Mouse (Mus musculus): ENCODE results near the gene Tex48. TPM values are rescaled to one million over a fixed set of nuclear protein-coding genes. Genes with fewer than 3 reads are reported as not detected.

Tex48 gene
- polyA plus RNA-seq, 1 experiment from 2014 or later = not detected

GRCm38 (mm10) chr4:63625563-63626080 is 3.4 kb upstream of the Tex48 start:
- Histone ChIP-seq H3K27me3 (ENCODE audit: insufficient read depth, poor library complexity, severe bottlenecking) (no peaks in the 10 kb centered on the region), H3K27ac (no peak overlapping the region), H3K4me1 (no peaks in the 10 kb centered on the region), H3K9me3 (no peaks in the 10 kb centered on the region), H3K4me3 (no peak overlapping the region), H3K36me3 (no peaks in the 10 kb centered on the region)
- DNase-seq (ENCODE audit: low spot score) = no peak
- 44% methylated on average over 3 of the region's 3 CpGs for WGBS

GRCm38 (mm10) chr4:63621861-63622260 is 367 bp downstream of the Tex48 start:
- DNase-seq (ENCODE audit: low spot score) = no peak
- 70% methylated on average over 2 of the region's 2 CpGs for WGBS

GRCm38 (mm10) chr4:63608391-63608790 is 13.8 kb downstream of the Tex48 start:
- H3K27me3 ChIP-seq (ENCODE audit: insufficient read depth, poor library complexity, severe bottlenecking) = no peaks in the 10 kb centered on the region
- H3K36me3 ChIP-seq = no peaks in the 10 kb centered on the region
- 74% methylated on average over 7 of the region's 7 CpGs for WGBS
- peaks cover 11% of the 10 kb centered on the region; the same call in 1 of the 2 replicates for H3K4me1 ChIP-seq
- H3K27ac ChIP-seq = no peak overlapping the region
- H3K9me3 ChIP-seq = no peaks in the 10 kb centered on the region
- no peak overlapping the region for H3K4me3 ChIP-seq
- DNase-seq (ENCODE audit: low spot score) = no peak

More at GRCm38 (mm10) chr4:63621861-63622260, 367 bp downstream of the Tex48 start:
- H3K27ac ChIP-seq = no peak overlapping the region
- no peak overlapping the region for H3K4me3 ChIP-seq
- no peaks in the 10 kb centered on the region for H3K4me1 ChIP-seq
- H3K27me3 ChIP-seq (ENCODE audit: insufficient read depth, poor library complexity, severe bottlenecking) = no peaks in the 10 kb centered on the region
- H3K9me3 ChIP-seq = no peaks in the 10 kb centered on the region
- no peaks in the 10 kb centered on the region for H3K36me3 ChIP-seq

- H3K36me3 ChIP-seq = no peaks in the 10 kb centered on the region
- no peaks in the 10 kb centered on the region for H3K27me3 ChIP-seq (ENCODE audit: insufficient read depth, poor library complexity, severe bottlenecking)
- no peak for DNase-seq (ENCODE audit: low spot score)
- no peak overlapping the region for H3K4me3 ChIP-seq
- peaks cover 11% of the 10 kb centered on the region; the same call in 1 of the 2 replicates for H3K4me1 ChIP-seq
- peak overlapping the region; percentile 11; the same call in 1 of the 2 replicates for H3K27ac ChIP-seq
- WGBS = 71% methylated on average over 1 of the region's 1 CpGs
- no peaks in the 10 kb centered on the region for H3K9me3 ChIP-seq
Measured at GRCm38 (mm10) chr4:63605968-63606367, 16.3 kb downstream of the Tex48 start.

GRCm38 (mm10) chr4:63605545-63605944 is 16.7 kb downstream of the Tex48 start:
- H3K4me3 ChIP-seq = no peak overlapping the region
- 54% methylated on average over 3 of the region's 3 CpGs for WGBS
- peak overlapping the region; percentile 11 for H3K27ac ChIP-seq
- H3K27me3 ChIP-seq (ENCODE audit: insufficient read depth, poor library complexity, severe bottlenecking) = no peaks in the 10 kb centered on the region
- H3K4me1 ChIP-seq = peaks cover 11% of the 10 kb centered on the region; the same call in 1 of the 2 replicates
- no peaks in the 10 kb centered on the region for H3K36me3 ChIP-seq
- DNase-seq (ENCODE audit: low spot score) = no peak
- no peaks in the 10 kb centered on the region for H3K9me3 ChIP-seq

GRCm38 (mm10) chr4:63604945-63605344 is 17.3 kb downstream of the Tex48 start, which contains the start of gene Gm11213:
Gene Gm11213 (minus strand): TSS chr4:63605261.
- no peaks in the 10 kb centered on the region for H3K36me3 ChIP-seq
- H3K4me1 ChIP-seq = peaks cover 11% of the 10 kb centered on the region; the same call in 1 of the 2 replicates
- 71% methylated on average over 3 of the region's 3 CpGs for WGBS
- no peak within 1 kb of the TSS for H3K4me3 ChIP-seq
- H3K27ac ChIP-seq = peak within 1 kb of the TSS; percentile 11
- H3K9me3 ChIP-seq = no peaks in the 10 kb centered on the region
- H3K27me3 ChIP-seq (ENCODE audit: insufficient read depth, poor library complexity, severe bottlenecking) = no peaks in the 10 kb centered on the region
- no peak for DNase-seq (ENCODE audit: low spot score)

GRCm38 (mm10) chr4:63601263-63601662 is 21.0 kb downstream of the Tex48 start:
- H3K4me1 ChIP-seq = peaks cover 11% of the 10 kb centered on the region; the same call in 1 of the 2 replicates
- no peaks in the 10 kb centered on the region for H3K9me3 ChIP-seq
- no peaks in the 10 kb centered on the region for H3K27me3 ChIP-seq (ENCODE audit: insufficient read depth, poor library complexity, severe bottlenecking)
- DNase-seq (ENCODE audit: low spot score) = no peak
- no peak overlapping the region for H3K4me3 ChIP-seq
- H3K27ac ChIP-seq = no peak overlapping the region
- no peaks in the 10 kb centered on the region for H3K36me3 ChIP-seq

- 75% methylated on average over 6 of the region's 6 CpGs for WGBS
- H3K9me3 ChIP-seq = no peaks in the 10 kb centered on the region
Measured at GRCm38 (mm10) chr4:63600786-63601185, 21.4 kb downstream of the Tex48 start.

GRCm38 (mm10) chr4:63596010-63596409 is 26.2 kb downstream of the Tex48 start:
- DNase-seq (ENCODE audit: low spot score) = no peak
- no peaks in the 10 kb centered on the region for H3K36me3 ChIP-seq
- 90% methylated on average over 4 of the region's 4 CpGs for WGBS
- H3K27ac ChIP-seq = no peak overlapping the region
- H3K4me3 ChIP-seq = no peak overlapping the region
- no peaks in the 10 kb centered on the region for H3K9me3 ChIP-seq
- H3K4me1 ChIP-seq = peaks cover 6% of the 10 kb centered on the region; the same call in 1 of the 2 replicates
- H3K27me3 ChIP-seq (ENCODE audit: insufficient read depth, poor library complexity, severe bottlenecking) = no peaks in the 10 kb centered on the region

More at GRCm38 (mm10) chr4:63600786-63601185, 21.4 kb downstream of the Tex48 start:
- H3K27ac ChIP-seq = no peak overlapping the region
- H3K36me3 ChIP-seq = no peaks in the 10 kb centered on the region
- no peak for DNase-seq (ENCODE audit: low spot score)
- H3K4me1 ChIP-seq = peaks cover 11% of the 10 kb centered on the region; the same call in 1 of the 2 replicates
- H3K27me3 ChIP-seq (ENCODE audit: insufficient read depth, poor library complexity, severe bottlenecking) = no peaks in the 10 kb centered on the region
- H3K4me3 ChIP-seq = no peak overlapping the region

- H3K4me3 ChIP-seq = no peak overlapping the region
- no peaks in the 10 kb centered on the region for H3K27me3 ChIP-seq (ENCODE audit: insufficient read depth, poor library complexity, severe bottlenecking)
- H3K4me1 ChIP-seq = peaks cover 6% of the 10 kb centered on the region; the same call in 1 of the 2 replicates
- DNase-seq (ENCODE audit: low spot score) = no peak
- H3K9me3 ChIP-seq = no peaks in the 10 kb centered on the region
- 62% methylated on average over 10 of the region's 10 CpGs for WGBS
- H3K36me3 ChIP-seq = no peaks in the 10 kb centered on the region
- H3K27ac ChIP-seq = no peak overlapping the region
Measured at GRCm38 (mm10) chr4:63595259-63595658, 27.0 kb downstream of the Tex48 start.

GRCm38 (mm10) chr4:63594459-63595110 is 27.6 kb downstream of the Tex48 start:
- Histone ChIP-seq H3K4me3 (no peak overlapping the region), H3K27me3 (ENCODE audit: insufficient read depth, poor library complexity, severe bottlenecking) (no peaks in the 10 kb centered on the region), H3K4me1 (peaks cover 6% of the 10 kb centered on the region; the same call in 1 of the 2 replicates), H3K27ac (no peak overlapping the region), H3K36me3 (no peaks in the 10 kb centered on the region), H3K9me3 (no peaks in the 10 kb centered on the region)
- 77% methylated on average over 5 of the region's 5 CpGs for WGBS
- no peak for DNase-seq (ENCODE audit: low spot score)

GRCm38 (mm10) chr4:63590538-63590937 is 31.7 kb downstream of the Tex48 start:
- 82% methylated on average over 4 of the region's 4 CpGs for WGBS
- Histone ChIP-seq H3K4me1 (peaks cover 10% of the 10 kb centered on the region; the same call in 1 of the 2 replicates), H3K9me3 (no peaks in the 10 kb centered on the region), H3K27me3 (ENCODE audit: insufficient read depth, poor library complexity, severe bottlenecking) (no peaks in the 10 kb centered on the region), H3K27ac (no peak overlapping the region), H3K4me3 (no peak overlapping the region), H3K36me3 (no peaks in the 10 kb centered on the region; the same call in 1 of the 2 replicates)
- DNase-seq (ENCODE audit: low spot score) = no peak

- Histone ChIP-seq H3K36me3 (no peaks in the 10 kb centered on the region; the same call in 1 of the 2 replicates), H3K9me3 (no peaks in the 10 kb centered on the region), H3K4me3 (no peak overlapping the region), H3K27ac (no peak overlapping the region), H3K4me1 (peaks cover 8% of the 10 kb centered on the region; the same call in 1 of the 2 replicates), H3K27me3 (ENCODE audit: insufficient read depth, poor library complexity, severe bottlenecking) (no peaks in the 10 kb centered on the region)
- DNase-seq (ENCODE audit: low spot score) = no peak
- WGBS = 79% methylated on average over 7 of the region's 7 CpGs
Measured at GRCm38 (mm10) chr4:63589987-63590386, 32.2 kb downstream of the Tex48 start.
